Mouse (Mus musculus) gastrocnemius, adult 2 months (tissue): Measurements from ENCODE around the gene Rassf1. TPM values are rescaled to one million over a fixed set of nuclear protein-coding genes. Genes with fewer than 3 reads are reported as not detected.
A peak's percentile ranks its signal among the peaks of the same experiment; 100 is the strongest.
"Not testable (repeated sequence)": the region's sequence is repeated elsewhere in the genome, so short reads cannot be mapped to it uniquely, and the experiment has no call there.

Experiments
- DNase-seq: peaks from one replicate; pipeline ENCODE4 v3.0.0; 2022
- H3K27ac ChIP-seq: fragments of 200-600 bp; 2 replicates; pipeline ENCODE4 v1.8.1; 2022; ENCODE audit warnings: mild to moderate bottlenecking
- H3K4me3 ChIP-seq: fragments of 200-600 bp; 2 replicates; pipeline ENCODE4 v1.8.1; 2022; ENCODE audit warnings: mild to moderate bottlenecking, moderate library complexity
- CTCF ChIP-seq: fragments of 200-600 bp; IDR thresholded peaks from 2 replicates; pipeline ENCODE4 v1.8.1; 2022; ENCODE audit warnings: antibody characterized with exemption, mild to moderate bottlenecking, moderate library complexity
- intact Hi-C: fragments of 180-260 bp; cut with DNase I; formaldehyde crosslinking; loops from one replicate; pipeline ENCODE4 v1.15.1; 2025
- total RNA-seq, 2 experiments: library from RNA; stranded (reverse); gene quantifications; 2 replicates each; pipeline ENCODE4 v1.2.3; 2021

Rassf1 gene
- total RNA-seq, 2 experiments from 2014 or later: 14.0 to 14.3 TPM

- intact Hi-C loops: no loop called here
- H3K4me3 ChIP-seq: peak overlapping the region; percentile 71
- H3K27ac ChIP-seq: peak overlapping the region; percentile 94
- DNase-seq: peak; percentile 92
- TF ChIP-seq CTCF: no peak
These were observed 17.2 kb downstream of the Rassf1 start for GRCm38 (mm10) chr9:107568331-107569261.

- no peak for TF ChIP-seq CTCF
- no peak for DNase-seq
- Histone ChIP-seq H3K27ac (peak overlapping the region; percentile 94), H3K4me3 (peak overlapping the region; percentile 71)
- intact Hi-C loops: no loop called here
These were observed 17.9 kb downstream of the Rassf1 start for GRCm38 (mm10) chr9:107569270-107569669.

GRCm38 (mm10) chr9:107570016-107570415 is 18.7 kb downstream of the Rassf1 start:
- H3K4me3 ChIP-seq: peak overlapping the region; percentile 71
- DNase-seq: no peak
- H3K27ac ChIP-seq: peak overlapping the region; percentile 94
- TF ChIP-seq CTCF: no peak
- intact Hi-C loops: no loop called here

- TF ChIP-seq CTCF: no peak
- DNase-seq: no peak
- peak overlapping the region; percentile 71 for H3K4me3 ChIP-seq
- intact Hi-C loops: no loop called here
- H3K27ac ChIP-seq: peak overlapping the region; percentile 48
These were observed 19.5 kb downstream of the Rassf1 start for GRCm38 (mm10) chr9:107570845-107571244.

- no peak for DNase-seq
- intact Hi-C loops: no loop called here
- no peak for TF ChIP-seq CTCF
- peak overlapping the region; percentile 48; the same call in 1 of the 2 replicates for H3K27ac ChIP-seq
- peak overlapping the region; percentile 71 for H3K4me3 ChIP-seq
These were observed 20.4 kb downstream of the Rassf1 start for GRCm38 (mm10) chr9:107571534-107572326.

- TF ChIP-seq CTCF: no peak
- intact Hi-C loops: no loop called here
- Histone ChIP-seq H3K27ac (0 out of 2 replicates have a peak overlapping the region, but pooled peaks have one; percentile 48), H3K4me3 (no peak overlapping the region)
- no peak for DNase-seq
These were observed 20.9 kb downstream of the Rassf1 start for GRCm38 (mm10) chr9:107572327-107572662.

GRCm38 (mm10) chr9:107573774-107574173 is 22.4 kb downstream of the Rassf1 start:
- H3K27ac ChIP-seq, DNase-seq, intact Hi-C loops, H3K4me3 ChIP-seq: not testable (repeated sequence)
- TF ChIP-seq CTCF: peak; percentile 19; the same call in 1 of the 2 replicates

- DNase-seq: no peak
- intact Hi-C loops: no loop called here
- Histone ChIP-seq H3K4me3 (no peak overlapping the region), H3K27ac (peak overlapping the region; percentile 82)
- no peak for TF ChIP-seq CTCF
These were observed 24.4 kb downstream of the Rassf1 start for GRCm38 (mm10) chr9:107575579-107576356.

GRCm38 (mm10) chr9:107576357-107577107 is 25.2 kb downstream of the Rassf1 start, which contains the start of gene Hyal1:
TSS of gene Hyal1 (plus strand) at chr9:107576927.
- no peak for TF ChIP-seq CTCF
- peak; percentile 92 for DNase-seq
- Histone ChIP-seq H3K27ac (peak within 1 kb of the TSS; percentile 82), H3K4me3 (peak within 1 kb of the TSS; percentile 74)
- intact Hi-C loops: no loop called here

GRCm38 (mm10) chr9:107577871-107578270 is 26.5 kb downstream of the Rassf1 start:
- DNase-seq: no peak
- TF ChIP-seq CTCF: no peak
- peak overlapping the region; percentile 74 for H3K4me3 ChIP-seq
- intact Hi-C loops: no loop called here
- H3K27ac ChIP-seq: peak overlapping the region; percentile 82; the same call in 1 of the 2 replicates

- no peak for DNase-seq
- intact Hi-C loops: no loop called here
- H3K27ac ChIP-seq: peak within 1 kb of the TSS; percentile 97
- peak within 1 kb of the TSS; percentile 82 for H3K4me3 ChIP-seq
- TF ChIP-seq CTCF: no peak
These were observed 27.2 kb downstream of the Rassf1 start, which contains the start of gene Naa80 for GRCm38 (mm10) chr9:107578587-107578986. TSS of gene Naa80 (plus strand) at chr9:107578887.
